Mouse (Mus musculus) right cerebral cortex, adult 2 months (tissue): ENCODE measurements around the gene Dctn3.
"Not testable (repeated sequence)": the region's sequence is repeated elsewhere in the genome, so short reads cannot be mapped to it uniquely, and the experiment has no call there.

Experiments used
- DNase-seq, 2 experiments: peaks; one replicate each; pipeline ENCODE4 v3.0.0; 2021 to 2022; ENCODE audit warnings: low spot score in 2 of 2

The Dctn3 gene

GRCm38 (mm10) chr4:41722918-41723351 lies at the start of gene Dctn3:
Dctn3 (minus strand) TSS chr4:41723170.
- peak; percentile 92 to 97 for DNase-seq

DNA sequence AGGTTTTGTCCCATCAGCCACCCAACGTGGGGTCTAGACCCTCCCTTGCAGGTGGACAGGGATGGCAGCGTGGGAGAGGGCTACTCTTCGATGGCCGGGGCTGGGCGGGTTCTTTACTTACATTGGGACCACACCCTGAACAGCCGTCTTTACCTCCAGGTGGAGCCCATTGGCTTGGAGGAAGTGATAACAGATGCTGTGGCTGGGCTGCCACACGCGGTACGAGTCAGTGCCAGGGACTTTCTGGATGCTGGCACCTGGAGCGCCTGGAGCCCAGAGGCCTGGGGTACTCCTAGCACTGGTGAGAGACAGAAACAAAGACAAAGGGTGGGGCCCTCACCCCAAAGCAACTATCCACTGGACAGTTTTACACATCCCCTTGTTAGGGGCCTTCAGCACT lies 44.3 kb upstream of the Dctn3 start:
- not testable (repeated sequence) for DNase-seq

DNA sequence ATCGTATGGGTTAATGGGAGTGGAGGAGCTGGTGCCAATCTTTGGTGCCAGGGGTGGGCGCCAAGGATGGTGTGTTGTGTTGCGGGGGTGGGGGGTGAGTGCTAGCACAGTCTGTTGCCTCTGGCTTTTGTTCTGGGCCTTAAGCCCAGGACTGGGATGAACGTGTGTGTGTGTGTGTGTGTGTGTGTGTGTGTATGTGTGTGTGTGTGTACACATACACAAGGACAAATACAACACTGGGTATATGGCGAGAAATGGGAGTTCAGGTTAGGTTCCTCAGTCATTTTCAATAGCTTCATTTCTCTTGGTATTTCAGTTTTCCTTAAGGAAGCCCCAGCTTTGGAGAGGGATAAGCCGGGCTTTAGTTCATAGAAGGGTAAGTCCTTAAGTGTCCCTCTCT lies 40.2 kb upstream of the Dctn3 start:
- not testable (repeated sequence) for DNase-seq

- peak in 1 of 2 experiments; percentile 61 for DNase-seq
Measured at GRCm38 (mm10) chr4:41762688-41763114, 39.7 kb upstream of the Dctn3 start.

- DNase-seq: no peak
Measured at GRCm38 (mm10) chr4:41762099-41762687, 39.2 kb upstream of the Dctn3 start.

- no peak for DNase-seq
Measured at GRCm38 (mm10) chr4:41761680-41762079, 38.7 kb upstream of the Dctn3 start.

GRCm38 (mm10) chr4:41760911-41761310 lies 37.9 kb upstream of the Dctn3 start:
- no peak for DNase-seq

DNA sequence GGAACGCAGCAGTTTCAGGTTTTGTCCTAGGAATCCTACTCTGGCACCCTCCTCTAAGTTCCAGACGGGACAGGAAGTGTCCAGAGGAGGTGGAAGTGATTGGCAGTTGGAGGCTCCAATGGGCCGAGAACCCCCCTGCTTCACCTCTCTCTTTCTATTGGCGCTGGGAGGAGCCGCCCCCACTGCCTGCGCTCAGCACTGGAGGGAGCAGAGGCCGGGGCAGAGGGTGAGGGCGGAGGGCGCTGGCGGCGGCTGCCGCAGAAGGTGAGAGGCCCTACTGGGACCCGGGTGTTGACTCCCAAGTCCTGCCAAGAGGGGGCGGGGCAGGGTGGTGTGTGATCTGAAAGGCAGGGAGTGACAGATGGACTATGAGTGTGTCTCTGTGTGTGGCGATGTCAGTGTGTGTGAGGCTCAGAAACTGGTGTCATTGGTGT lies 37.3 kb upstream of the Dctn3 start:
- peak; percentile 57 to 67 for DNase-seq

- no peak for DNase-seq
Measured at GRCm38 (mm10) chr4:41759656-41760287, 36.8 kb upstream of the Dctn3 start.

DNA sequence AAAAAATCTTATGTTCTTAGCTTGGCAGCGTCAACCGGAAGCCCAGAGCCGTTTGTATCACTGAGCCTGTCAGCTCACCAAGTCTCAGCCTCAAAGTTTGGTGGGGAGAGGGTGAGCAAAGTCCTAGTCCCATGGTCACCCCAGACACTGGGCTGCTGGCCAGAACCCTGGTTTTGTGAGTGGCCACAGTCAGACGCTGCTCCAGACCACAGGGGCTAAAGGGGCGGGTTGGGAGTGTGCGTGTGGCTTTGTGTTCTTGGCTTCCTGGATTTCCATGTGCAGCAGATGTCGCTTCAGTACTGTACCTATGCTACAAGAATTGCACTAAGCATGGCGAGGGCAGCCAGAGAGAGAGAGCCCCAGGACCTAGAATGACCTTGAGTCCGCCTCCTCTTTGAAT lies 36.2 kb upstream of the Dctn3 start:
- no peak for DNase-seq

- DNase-seq: no peak
Measured at GRCm38 (mm10) chr4:41758701-41759100, 35.7 kb upstream of the Dctn3 start.

DNA sequence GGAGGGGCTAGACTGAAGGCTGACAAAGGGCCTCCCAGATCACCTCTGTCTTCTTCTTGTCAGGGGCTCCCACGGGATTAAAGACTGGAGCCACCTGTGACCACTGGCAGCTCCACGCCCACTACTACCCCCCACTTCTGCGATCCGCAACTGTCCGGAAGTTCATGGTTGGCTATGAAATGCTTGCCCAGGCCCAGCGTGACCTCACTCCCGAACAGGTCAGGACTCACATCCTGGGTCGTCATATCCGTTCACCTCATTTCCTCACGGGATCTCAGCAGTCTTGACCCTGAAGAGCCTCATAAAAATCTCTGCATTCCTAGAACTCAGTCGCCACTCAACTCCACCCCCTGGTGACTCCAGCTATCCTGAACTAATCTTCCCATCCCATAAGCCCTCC lies 35.1 kb upstream of the Dctn3 start:
- DNase-seq: no peak

GRCm38 (mm10) chr4:41757321-41757720 lies 34.4 kb upstream of the Dctn3 start:
- no peak for DNase-seq

DNA sequence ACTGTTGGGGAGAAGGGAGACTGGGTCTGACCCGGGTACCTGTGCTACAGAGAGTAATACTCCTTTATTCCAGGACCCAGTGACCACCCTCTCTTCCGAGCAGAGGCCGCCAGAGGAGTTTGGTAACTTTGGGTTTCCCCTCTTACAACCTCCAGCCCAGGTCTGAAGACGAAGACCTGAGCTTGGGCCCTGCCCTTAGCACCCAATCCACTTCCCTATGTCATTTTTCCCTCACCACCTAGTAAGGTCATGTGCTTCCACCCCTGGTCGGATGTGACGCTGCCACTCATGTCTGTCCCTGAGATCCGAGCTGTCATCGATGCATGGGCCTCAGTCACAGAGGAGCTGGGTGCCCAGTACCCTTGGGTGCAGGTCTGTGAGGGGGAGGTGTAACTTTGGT lies 33.5 kb upstream of the Dctn3 start:
- no peak for DNase-seq

GRCm38 (mm10) chr4:41755338-41756305 lies 32.7 kb upstream of the Dctn3 start, which contains the start of gene Sigmar1:
Sigmar1 (minus strand) TSS chr4:41756157.
- DNase-seq: peak; percentile 83 to 86

DNA sequence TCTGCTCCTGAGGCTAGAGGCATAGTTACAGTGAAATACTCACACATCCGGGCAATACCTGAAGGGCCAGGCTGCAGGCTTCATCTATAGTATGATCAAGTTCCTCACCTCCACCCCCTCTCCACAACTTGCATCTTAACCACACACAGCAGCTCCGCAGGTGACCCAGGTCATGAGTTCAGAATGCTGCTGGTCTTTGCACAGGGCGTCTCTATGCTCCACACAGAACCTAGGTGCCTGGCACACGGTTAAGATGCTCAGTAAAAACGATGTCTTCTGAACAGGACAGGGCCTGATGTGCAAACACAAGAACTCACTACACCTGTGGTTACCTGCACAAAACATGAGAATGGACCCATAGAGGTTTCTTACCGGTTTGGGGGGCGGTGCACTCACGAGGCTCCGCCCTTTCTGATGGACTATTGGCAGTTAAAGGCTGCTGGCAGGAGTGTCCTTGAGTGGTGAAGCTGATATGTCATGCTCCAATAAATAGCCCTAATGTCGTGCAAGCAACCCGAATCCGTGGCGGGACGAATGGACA lies 31.9 kb upstream of the Dctn3 start, which contains the start of gene Galt:
Galt (plus strand) TSS at position 432 of the 541 bp plus-strand sequence.
- no peak for DNase-seq

- DNase-seq: no peak
Measured at GRCm38 (mm10) chr4:41745021-41745420, 22.1 kb upstream of the Dctn3 start.

DNA sequence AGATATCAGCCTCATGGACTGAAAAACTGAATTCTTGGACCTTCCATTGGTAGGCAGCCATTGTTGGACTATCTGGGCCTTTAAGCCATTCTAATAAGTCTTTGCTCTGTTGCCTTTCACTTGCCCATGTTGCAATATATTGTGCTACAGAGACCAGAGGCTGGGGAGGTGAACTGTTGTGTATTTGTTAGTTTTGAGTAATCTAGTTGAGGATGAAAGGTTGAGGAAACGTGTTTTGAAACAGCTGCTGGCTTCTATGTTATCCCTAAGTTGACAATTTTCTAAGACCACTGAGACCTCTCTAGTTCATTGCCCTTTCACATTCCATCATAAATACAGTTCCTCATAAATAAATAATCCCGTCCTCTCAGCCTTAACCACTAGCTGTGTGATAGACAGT lies 21.2 kb upstream of the Dctn3 start:
- DNase-seq: no peak

GRCm38 (mm10) chr4:41741158-41741560 lies 18.2 kb upstream of the Dctn3 start:
- DNase-seq: peak; percentile 95

DNA sequence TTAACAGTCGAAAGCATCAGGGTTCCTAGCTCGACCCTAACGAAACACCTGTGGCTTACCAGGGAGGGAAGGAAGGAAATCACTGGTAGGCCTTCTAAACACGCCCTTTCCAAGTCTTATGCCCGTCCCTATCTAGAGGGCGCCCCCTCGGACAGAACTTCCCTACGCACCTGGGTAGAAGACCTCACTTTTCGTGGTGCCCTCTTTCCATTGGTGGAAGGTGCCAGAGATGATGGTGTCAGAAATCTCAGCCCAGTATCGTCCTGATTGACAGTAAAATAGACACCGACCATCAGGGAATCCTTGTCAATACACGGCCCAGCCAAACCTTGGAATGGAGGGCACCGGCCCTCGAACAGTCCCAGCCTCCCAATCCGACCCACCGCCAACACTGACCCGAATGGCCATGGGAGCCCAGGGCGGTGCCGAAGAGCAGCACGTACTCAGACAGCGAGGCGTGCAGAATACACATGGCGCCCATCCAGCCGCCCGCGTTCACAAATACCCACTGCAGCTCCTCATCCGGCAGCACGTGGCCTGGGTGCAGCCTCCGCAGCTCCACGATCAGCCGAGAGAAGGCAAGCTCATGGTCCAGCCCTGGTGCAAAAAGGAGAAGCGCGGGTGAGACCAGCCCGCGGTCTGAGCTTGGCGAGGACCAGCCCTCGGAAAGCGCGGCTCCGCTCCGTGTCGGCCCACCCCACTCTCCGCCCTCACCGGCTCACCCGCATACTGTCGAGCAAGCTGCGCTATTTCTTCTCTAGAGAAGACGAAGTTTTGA lies 17.6 kb upstream of the Dctn3 start:
- peak; percentile 72 to 82 for DNase-seq

DNA sequence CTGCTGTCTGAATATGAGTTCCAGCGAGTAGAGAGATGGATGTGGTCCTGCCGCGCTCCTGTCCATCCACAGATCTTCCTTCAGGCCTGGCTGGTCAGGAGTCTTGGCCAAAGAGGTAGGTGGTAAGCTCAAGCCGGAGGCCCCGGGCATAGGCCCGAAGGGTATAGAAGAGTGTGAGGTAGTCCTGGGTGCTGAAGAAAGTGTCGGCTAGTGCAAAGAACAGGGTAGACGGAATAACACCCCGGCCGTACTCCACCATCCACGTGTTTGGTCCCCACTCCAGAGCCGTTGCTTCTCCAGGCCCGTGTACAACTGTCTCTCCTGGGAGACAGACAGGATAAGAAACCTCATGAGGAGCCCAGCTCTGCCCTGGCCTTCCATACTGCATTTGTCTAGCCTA lies 16.3 kb upstream of the Dctn3 start:
- DNase-seq: no peak
